Mouse (Mus musculus): ENCODE results near the gene Nup85.

The Nup85 gene

GRCm38 (mm10) chr11:115613138-115613945 is 49.1 kb downstream of the Nup85 start:
- DNase-seq (ENCODE audit: low spot score in 2 of 2), result no peak

DNA sequence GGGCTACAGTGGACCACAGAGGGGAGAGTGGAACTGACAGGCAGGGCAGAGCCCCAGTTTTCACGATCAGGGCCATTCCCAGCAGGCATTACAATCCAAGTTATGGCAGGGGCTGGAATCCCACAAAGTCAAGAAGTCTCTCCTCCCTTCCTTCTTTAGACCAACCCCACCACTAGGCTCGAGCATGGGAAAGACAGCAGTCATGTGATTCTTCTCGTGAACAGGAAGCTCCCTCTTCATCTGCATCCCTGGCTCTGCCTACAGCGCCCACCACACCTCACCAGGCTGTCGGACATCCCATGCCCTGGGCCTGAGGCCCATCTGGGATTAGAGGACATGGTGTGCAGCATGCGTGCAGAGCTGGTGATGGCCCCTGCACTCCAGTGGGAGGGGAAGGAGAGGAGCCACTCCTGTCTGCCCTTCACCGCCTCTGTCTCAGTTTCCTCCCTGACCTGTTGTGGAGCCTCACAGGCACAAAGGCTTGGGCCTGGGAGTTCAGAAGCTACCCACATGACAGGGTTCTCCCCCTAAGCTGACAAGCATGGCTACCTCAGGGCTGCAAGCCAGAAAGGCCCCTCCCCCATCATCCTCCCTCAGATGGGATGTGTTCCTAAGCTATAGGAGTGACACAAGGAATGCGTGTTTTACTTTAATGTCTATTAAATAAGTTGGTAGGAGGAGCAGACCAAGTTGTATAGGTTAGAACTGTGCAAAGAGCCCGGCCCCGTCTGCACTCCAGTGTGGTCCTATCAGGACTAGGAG is 50.3 kb downstream of the Nup85 start:
- no peak for DNase-seq (ENCODE audit: low spot score in 2 of 2)

DNA sequence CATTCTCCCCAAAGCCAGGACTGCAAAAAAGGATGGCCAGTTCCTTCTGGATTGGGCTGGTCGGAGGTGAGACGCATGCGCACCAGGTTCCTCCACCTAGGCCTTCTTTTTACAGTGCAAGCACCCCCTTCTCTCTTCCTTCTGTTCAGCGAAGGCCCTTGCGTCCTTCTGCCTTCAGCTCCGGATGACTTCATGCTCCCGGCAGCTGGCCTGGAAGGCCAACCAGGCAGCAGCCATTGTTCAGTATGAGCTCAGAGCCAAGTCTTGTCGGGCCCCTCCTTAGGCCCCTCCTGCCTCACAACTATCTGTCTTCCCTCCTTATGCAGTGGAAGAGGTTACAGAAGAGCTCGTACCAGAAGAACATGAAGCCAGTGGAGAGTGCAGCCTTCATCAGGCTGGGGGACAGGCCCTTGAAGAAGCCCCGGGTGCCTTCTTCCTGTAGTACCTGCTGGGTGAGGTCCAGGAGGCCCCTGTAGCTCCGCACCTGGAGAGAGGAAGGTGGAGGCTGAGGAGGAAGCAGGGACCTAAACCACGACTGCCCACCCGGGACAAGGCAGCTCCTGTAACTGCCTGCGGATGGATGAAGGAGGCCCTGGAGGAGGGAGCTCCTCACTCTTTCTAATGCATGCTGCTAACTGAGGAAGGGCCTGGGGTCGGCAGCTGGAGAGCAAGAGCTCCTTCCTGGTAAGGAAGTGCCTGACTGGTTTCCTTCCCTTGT is 51.0 kb downstream of the Nup85 start:
- DNase-seq (ENCODE audit: low spot score in 2 of 2), result no peak

GRCm38 (mm10) chr11:115615875-115616274 is 51.6 kb downstream of the Nup85 start:
- no peak for DNase-seq (ENCODE audit: low spot score in 2 of 2)

GRCm38 (mm10) chr11:115616371-115616770 is 52.1 kb downstream of the Nup85 start:
- DNase-seq (ENCODE audit: low spot score in 2 of 2), result no peak

DNA sequence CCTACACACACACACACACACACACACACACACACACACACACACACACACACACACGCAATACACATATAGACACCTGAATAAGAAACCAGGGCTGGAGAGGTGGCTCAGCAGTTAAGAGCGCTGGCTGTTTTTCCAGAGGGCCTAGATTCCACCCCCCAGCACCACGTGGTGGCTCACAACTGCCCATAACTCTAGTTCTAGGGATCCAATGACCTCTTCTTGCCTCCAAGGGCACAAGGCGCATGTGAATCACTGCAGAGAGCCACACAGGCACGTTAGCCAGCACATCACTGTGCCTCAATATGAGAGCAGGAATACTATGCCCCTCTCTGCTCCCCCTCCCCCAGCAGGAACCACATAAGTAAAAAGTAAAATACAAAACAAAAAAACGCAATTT is 52.7 kb downstream of the Nup85 start:
- DNase-seq (ENCODE audit: low spot score in 2 of 2), result no peak

DNA sequence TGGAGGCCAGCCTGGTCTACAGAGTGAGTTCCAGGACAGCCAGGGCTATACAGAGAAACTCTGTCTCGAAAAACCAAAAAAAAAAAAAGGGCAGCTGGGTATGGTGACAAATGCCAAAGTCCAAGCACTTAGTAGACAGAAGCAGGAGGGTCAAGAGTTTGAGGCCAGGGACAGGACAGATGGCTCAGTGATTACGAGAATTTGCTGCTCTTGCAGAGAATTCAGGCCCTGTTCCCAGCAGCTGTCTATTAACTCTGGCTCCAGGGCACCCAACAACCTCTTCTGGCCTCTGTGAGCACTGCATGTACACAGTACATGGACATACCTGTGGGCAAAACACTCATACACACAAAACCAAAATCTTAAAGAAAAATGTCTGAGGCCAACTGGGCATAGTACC is 53.8 kb downstream of the Nup85 start:
- DNase-seq (ENCODE audit: low spot score in 2 of 2), result no peak

DNA sequence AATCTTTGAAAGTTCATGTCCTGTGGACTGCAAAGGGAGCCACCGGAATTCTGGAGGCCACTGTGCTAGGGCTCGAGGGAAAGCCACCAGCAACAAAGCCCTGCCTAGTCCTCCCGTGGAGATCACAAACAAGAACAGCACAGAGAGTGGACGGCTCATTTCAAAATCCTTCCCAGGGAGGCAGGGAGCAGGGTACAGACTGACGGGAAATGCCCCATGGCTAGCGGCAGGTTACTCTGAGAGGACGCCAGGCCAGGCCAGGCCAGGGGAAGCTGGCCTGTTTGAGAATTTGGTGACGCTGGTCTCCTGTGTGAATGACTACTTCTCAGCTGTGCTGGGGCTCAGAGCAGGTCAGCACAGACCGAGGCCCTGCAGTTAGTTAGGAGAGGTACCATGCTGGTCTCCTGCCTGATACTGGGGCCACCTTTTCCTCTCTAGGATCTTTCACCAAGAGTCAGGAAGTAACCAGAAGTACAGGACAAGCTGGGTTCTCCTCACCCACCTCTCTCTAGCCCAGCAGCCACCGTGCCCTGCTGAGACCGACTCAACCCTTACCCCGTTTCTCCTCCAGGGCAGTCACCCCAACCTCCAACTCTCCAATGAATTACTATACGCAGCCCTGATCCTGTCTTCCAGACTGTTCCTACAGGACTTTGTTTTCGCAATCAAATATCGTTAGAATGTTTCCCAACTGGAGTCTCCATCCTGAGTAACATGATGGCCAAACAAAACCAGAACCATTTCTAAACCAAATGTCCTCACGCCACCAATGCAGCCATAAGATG is 54.7 kb downstream of the Nup85 start:
- no peak for DNase-seq (ENCODE audit: low spot score in 2 of 2)

DNA sequence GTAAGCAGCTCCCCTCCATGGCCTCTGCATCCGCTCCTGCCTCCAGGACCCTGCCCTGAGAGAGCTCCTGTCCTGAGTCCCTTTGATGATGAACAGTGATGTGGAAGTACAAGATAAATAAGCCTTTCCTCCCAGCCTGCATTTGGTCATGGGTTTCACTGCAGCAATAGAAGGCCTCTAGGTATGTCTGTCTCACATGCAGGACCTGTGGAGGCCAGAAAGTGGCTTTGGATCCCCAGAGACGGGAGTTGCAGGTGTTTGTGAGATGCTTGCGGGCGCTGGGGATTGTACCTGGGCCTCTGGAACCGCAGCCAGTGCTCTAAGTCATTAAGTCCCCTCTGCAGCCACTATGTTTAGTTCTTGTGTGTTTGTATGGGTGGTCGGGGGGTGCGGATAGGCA is 55.7 kb downstream of the Nup85 start:
- DNase-seq (ENCODE audit: low spot score in 2 of 2), result no peak

- DNase-seq (ENCODE audit: low spot score in 2 of 2), result no peak
Observed at GRCm38 (mm10) chr11:115623487-115624070, 59.3 kb downstream of the Nup85 start.

GRCm38 (mm10) chr11:115625877-115626276 is 61.6 kb downstream of the Nup85 start:
- no peak for DNase-seq (ENCODE audit: low spot score in 2 of 2)

DNA sequence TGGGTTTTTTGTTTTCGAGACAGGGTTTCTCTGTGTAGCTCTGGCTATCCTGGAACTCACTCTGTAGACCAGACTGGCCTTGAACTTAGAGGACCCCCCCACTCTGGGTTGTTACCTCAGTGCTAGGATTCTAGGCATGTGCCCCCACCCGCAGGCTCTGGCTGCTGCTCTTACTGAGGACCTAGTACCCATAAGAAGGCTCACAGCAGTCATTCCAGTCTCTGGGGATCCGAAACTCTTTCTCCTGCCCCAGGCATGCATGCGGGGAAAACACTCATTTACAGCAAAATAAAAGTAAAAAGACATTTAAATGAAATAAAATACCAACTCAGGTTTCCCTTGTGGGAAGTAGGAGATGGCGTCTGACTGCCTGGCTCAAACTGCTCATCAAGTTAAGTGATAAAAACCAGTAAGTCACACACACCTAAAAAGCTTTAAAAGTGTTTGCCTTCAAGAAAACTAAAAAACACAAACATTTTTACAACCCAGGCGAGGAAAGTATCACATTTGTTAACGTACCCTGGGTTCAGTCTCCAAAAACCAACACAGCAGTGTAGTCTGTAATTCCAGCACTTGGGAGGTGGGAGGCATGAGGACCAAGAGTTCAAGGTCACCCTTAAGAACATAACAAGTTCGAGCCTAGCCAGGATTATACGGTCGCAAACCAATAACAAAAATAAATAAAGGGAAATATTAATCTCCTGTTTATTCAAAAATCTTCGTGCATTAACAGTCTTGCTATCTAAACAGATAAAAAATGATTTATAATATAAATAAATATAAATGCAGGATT is 62.8 kb downstream of the Nup85 start:
- no peak for DNase-seq (ENCODE audit: low spot score in 2 of 2)

DNA sequence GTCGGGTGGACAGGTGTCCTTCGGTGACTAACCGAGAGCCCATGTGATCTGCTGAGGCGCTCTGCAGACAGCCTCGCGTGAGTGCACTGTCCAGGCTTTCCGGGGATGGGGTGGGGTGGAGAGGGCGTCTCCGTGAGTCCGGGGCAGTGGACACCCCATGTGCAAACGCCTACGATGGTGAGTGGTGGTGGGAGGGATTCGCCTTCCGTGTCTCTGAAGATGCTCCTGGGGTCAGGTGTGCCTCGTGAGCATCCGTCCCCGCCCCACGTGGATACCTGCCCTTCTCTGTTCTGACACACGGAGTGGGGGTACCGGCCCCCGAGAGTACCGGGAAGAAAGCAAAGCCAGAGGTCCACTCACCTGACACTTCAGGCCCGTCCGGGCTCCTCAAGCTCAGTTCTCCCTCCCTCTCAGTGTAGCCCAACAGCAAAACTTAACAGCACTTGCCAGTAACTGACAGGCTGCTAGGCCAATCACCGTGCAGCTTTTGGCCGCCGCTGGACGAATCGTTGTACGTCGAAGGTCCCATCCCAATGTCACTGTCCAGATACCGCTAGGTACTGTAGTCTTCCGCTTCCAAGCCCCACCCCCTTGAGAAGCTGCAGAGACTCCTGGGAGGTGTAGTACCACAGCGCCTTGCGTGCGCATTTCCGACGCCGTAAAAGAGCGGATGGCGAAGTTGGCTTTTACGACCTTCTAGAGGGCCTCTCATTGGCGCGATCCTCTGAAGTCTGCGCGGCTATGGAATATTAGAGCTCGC is 63.7 kb downstream of the Nup85 start, which contains the start of gene Slc25a19:
Slc25a19 (minus strand) TSS at position 591 of the 760 bp plus-strand sequence.
- DNase-seq (ENCODE audit: low spot score in 2 of 2), result peak; percentile 99

DNA sequence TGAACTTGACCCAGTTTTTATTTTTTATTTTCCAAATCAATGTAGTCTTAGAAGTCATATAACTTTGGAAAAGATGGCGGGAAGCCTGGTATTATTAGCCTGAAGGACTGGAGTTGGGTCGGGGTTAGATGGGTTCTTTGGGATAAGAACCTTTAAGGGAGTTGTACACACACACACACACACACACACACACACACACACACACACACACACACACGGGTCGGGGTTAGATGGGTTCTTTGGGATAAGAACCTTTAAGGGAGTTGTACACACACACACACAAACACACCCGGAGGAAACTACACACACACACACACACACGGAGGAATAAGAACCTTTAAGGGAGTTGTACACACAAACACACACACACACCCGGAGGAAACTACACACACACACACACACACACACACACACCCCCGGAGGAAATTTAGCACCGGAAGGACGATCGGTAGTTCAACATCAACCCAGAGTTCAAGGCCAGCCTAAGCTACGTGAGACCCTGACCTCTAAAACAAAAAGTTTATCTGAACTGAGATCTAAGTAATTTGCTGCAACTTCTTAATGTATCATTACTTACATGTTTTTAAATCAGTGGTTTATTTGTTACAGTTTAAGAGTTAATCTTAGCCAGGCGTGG is 64.3 kb downstream of the Nup85 start:
- DNase-seq (ENCODE audit: low spot score in 2 of 2), result no peak

- no peak for DNase-seq (ENCODE audit: low spot score in 2 of 2)
Observed at GRCm38 (mm10) chr11:115629734-115630531, 65.7 kb downstream of the Nup85 start.

DNA sequence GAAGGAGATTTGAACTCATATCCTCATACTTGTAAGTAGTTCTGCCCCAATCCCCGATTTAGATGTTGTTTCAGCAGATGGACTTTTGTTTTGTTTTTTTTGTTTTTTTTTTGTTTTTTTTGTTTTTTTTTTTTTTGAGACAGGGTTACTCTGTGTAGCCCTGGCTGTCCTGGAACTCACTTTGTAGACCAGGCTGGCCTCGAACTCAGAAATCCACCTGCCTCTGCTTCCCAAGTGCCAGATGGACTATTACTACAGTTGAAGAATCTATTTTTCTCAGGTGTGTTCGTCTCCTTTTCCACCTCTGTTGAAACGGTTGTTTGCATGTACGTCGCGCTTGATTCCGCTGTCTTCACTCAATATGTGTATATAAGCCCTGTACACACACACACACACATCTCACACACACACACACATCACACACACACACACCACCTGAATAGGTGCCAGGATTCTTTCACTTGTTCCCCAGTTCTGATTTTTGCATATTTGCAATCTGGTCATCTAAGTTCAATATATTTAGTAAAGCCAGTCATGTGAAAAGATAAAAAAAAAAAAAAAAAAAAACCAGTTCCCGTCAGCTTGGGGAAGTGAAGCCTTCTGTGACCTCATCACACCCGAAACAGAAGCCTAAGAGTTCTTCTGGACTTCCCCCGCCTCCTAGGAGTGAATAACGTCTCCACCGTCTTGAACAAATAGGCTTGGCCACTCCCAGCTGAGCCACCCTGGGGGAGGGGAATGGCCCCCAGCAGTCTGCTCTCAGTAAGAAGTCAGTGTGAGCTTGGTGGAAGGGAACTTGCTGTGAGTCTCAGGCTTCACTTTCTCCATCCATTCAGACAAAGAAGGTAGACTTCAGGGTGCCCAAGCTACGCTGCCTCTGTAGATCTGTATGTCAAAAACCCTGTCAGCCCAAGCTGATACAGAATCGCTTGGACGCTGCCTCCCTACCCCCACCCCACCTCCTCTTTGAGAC is 66.6 kb downstream of the Nup85 start:
- peak in 1 of 2 experiments; percentile 65 for DNase-seq (ENCODE audit: low spot score in 2 of 2)

GRCm38 (mm10) chr11:115631505-115631890 is 67.3 kb downstream of the Nup85 start:
- no peak for DNase-seq (ENCODE audit: low spot score in 2 of 2)
